Mouse (Mus musculus): ENCODE measurements at regions not wholly inside any gene's neighbourhood (a gene's known extent, or its start where the extent isn't known, plus 50 kb on each side); places are given as distances from the start of the nearest gene placed in this dataset.

GRCm38 (mm10) chr2:109578870-109579310 lies 95.6 kb upstream of the Bdnf start:
- peak; percentile 5 for DNase-seq

GRCm38 (mm10) chr2:109618341-109619058 lies 56.0 kb upstream of the Bdnf start:
- DNase-seq, result no peak

- DNase-seq, result no peak
Observed at GRCm38 (mm10) chr2:109619676-109620075, 54.8 kb upstream of the Bdnf start.

GRCm38 (mm10) chr2:109621595-109621994 lies 52.9 kb upstream of the Bdnf start:
- no peak for DNase-seq
